Mouse (Mus musculus) midbrain, postnatal 0 days (tissue): ENCODE measurements around the gene Rbm4b. TPM values are rescaled to one million over a fixed set of nuclear protein-coding genes. Genes with fewer than 3 reads are reported as not detected.

Source experiments
- ATAC-seq: fragments of 200-750 bp; cut with Nextera tagmentation; 2 replicates; pipeline ENCODE4 v1.8.0; 2017; ENCODE audit warnings: moderate number of reproducible peaks, mild to moderate bottlenecking, moderate TSS enrichment, moderate library complexity; ENCODE audit not compliant: low FRiP score
- DNase-seq: peaks from one replicate; pipeline ENCODE4 v3.0.0-alpha.2; 2015; ENCODE audit warnings: low spot score
- H3K27ac ChIP-seq: fragments of 300-500 bp; sonication (generic); 2 replicates; pipeline ENCODE4 v1.5.1; 2014; ENCODE audit warnings: low read depth, mild to moderate bottlenecking, low read length, mixed read lengths
- H3K27me3 ChIP-seq: fragments of 300-500 bp; sonication (generic); 2 replicates; pipeline ENCODE4 v1.6.1; 2014; ENCODE audit warnings: low read length, control low read depth, mixed read lengths; ENCODE audit not compliant: insufficient read depth
- H3K36me3 ChIP-seq: fragments of 300-500 bp; sonication (generic); 2 replicates; pipeline ENCODE4 v1.6.1; 2014; ENCODE audit warnings: low read length, control low read depth, mixed read lengths; ENCODE audit not compliant: insufficient read depth
- H3K4me1 ChIP-seq: fragments of 300-500 bp; sonication (generic); 2 replicates; pipeline ENCODE4 v1.6.1; 2014; ENCODE audit warnings: mild to moderate bottlenecking, control low read depth, antibody characterized with exemption, low read length, mixed read lengths; ENCODE audit not compliant: insufficient read depth
- H3K4me2 ChIP-seq: fragments of 300-500 bp; sonication (generic); 2 replicates; pipeline ENCODE4 v1.6.1; 2014; ENCODE audit warnings: low read depth, mild to moderate bottlenecking, low read length, mixed read lengths; ENCODE audit not compliant: poor library complexity, severe bottlenecking
- H3K4me3 ChIP-seq: fragments of 300-500 bp; sonication (generic); 2 replicates; pipeline ENCODE4 v1.5.1; 2014; ENCODE audit warnings: low read depth, mild to moderate bottlenecking, low read length, moderate library complexity
- H3K9ac ChIP-seq: fragments of 300-500 bp; sonication (generic); replicated peaks from 2 replicates; pipeline ENCODE4 v1.6.1; 2014; ENCODE audit warnings: mild to moderate bottlenecking, low read length, moderate library complexity, mixed read lengths; ENCODE audit not compliant: poor library complexity, severe bottlenecking
- H3K9me3 ChIP-seq: fragments of 300-500 bp; sonication (generic); 2 replicates; pipeline ENCODE4 v1.6.1; 2016; ENCODE audit warnings: low read length, control low read depth
- CTCF ChIP-seq: IDR thresholded peaks from 2 replicates; pipeline ENCODE4 v1.5.1; 2016; ENCODE audit warnings: antibody characterized with exemption, mild to moderate bottlenecking
- WGBS: fragments of 180-500 bp; shearing (Covaris S2); extraction: QIAGEN DNeasy Blood & Tissue Kit; methylation state at CpG from one replicate; pipeline ENCODE4 v1.1.7; 2014; 5-methylcytosine and 5-hydroxymethylcytosine counted together
- polyA plus RNA-seq: library from polyadenylated mRNA; unstranded; fragments of >200 nt; fragmentation: Nextera tagmentation; extraction: Ambion mirVana; gene quantifications from 2 replicates; pipeline ENCODE4 v1.2.1, GENCODE M21; 2015
- total RNA-seq: library from RNA; depleted of rRNA; stranded (reverse); fragments of >200 nt; gene quantifications from 2 replicates; pipeline ENCODE4 v1.2.3, GENCODE M21; 2014

The Rbm4b gene
- total and polyA plus RNA-seq, 2 experiments from 2014 or later: 63.2 to 89.7 TPM

DNA sequence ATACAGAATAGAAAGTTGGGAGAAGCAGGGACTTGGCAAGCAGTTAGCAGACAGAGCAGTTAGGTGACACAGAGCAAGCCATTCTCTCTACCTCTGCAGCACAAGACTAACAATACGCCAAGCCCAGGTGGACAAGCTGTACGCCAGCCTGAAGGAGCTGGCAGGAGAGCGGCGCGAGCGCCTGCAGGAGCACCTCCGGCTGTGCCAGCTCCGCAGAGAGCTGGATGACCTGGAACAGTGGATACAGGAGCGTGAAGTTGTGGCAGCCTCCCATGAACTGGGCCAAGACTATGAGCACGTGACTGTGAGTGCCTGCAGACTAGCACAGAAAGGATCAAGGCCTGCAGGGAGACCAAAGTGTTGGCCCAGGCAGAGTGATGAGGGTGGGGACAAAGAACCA lies 10.6 kb upstream of the Rbm4b start:
- no peaks in the 10 kb centered on the region for H3K27me3 ChIP-seq
- WGBS: 90% methylated on average over 10 of the region's 10 CpGs
- no peak overlapping the region for H3K4me2 ChIP-seq
- no peak overlapping the region for H3K27ac ChIP-seq
- H3K9ac ChIP-seq: no peak overlapping the region
- no peak for TF ChIP-seq CTCF
- DNase-seq (no peak), ATAC-seq (no peak)
- no peaks in the 10 kb centered on the region for H3K4me1 ChIP-seq
- no peaks in the 10 kb centered on the region for H3K9me3 ChIP-seq
- H3K36me3 ChIP-seq: peaks cover 82% of the 10 kb centered on the region
- no peak overlapping the region for H3K4me3 ChIP-seq

DNA sequence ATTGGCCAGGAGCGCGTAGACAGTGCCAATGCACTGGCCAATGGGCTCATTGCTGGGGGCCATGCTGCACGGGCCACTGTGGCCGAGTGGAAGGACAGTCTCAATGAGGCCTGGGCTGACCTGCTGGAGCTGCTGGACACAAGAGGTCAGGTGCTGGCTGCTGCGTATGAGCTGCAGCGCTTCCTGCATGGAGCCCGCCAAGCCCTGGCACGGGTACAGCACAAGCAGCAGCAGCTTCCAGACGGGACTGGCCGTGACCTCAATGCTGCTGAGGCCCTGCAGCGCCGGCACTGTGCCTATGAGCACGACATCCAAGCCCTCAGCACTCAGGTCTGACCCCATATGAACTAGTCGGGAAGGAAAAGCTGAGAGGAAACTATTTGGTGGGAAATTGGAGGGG lies 9.7 kb upstream of the Rbm4b start:
- no peak overlapping the region for H3K27ac ChIP-seq
- ATAC-seq (no peak), DNase-seq (no peak)
- H3K4me2 ChIP-seq: no peak overlapping the region
- no peaks in the 10 kb centered on the region for H3K27me3 ChIP-seq
- 83% methylated on average over 14 of the region's 14 CpGs for WGBS
- no peak overlapping the region for H3K4me3 ChIP-seq
- H3K9me3 ChIP-seq: no peaks in the 10 kb centered on the region
- no peak overlapping the region for H3K9ac ChIP-seq
- peaks cover 83% of the 10 kb centered on the region for H3K36me3 ChIP-seq
- no peaks in the 10 kb centered on the region for H3K4me1 ChIP-seq
- TF ChIP-seq CTCF: no peak

GRCm38 (mm10) chr19:4747631-4748312 lies 8.5 kb upstream of the Rbm4b start:
- no peak for DNase-seq
- WGBS: 92% methylated on average over 9 of the region's 9 CpGs
- Histone ChIP-seq H3K4me1 (no peaks in the 10 kb centered on the region), H3K36me3 (peaks cover 82% of the 10 kb centered on the region), H3K4me3 (no peak overlapping the region), H3K27me3 (no peaks in the 10 kb centered on the region), H3K27ac (no peak overlapping the region), H3K4me2 (no peak overlapping the region), H3K9me3 (no peaks in the 10 kb centered on the region), H3K9ac (no peak overlapping the region)
- no peak for ATAC-seq
- TF ChIP-seq CTCF: no peak

DNA sequence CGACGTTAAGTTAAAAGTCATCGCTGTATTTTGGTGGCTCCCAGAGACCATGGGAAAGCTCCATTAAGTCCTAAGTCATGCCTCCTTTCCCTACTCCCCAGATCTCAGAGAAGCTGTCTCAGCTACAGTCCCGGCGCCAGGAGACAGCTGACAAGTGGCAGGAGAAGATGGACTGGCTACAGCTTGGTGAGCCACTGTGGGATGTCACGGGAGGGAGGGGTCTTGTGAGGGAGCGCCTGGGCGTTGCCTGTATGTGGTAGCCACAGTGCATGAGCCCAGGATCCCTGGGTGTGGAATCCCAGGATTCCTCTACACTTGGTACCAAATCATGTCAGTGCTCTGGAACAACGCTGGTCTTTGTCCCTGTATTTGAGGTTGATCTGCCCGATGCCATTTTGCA lies 7.8 kb upstream of the Rbm4b start:
- no peak for ATAC-seq
- no peak for DNase-seq
- Histone ChIP-seq H3K9me3 (no peaks in the 10 kb centered on the region), H3K27ac (no peak overlapping the region), H3K4me2 (no peak overlapping the region), H3K4me3 (no peak overlapping the region), H3K27me3 (no peaks in the 10 kb centered on the region), H3K36me3 (peaks cover 82% of the 10 kb centered on the region), H3K9ac (no peak overlapping the region), H3K4me1 (no peaks in the 10 kb centered on the region)
- TF ChIP-seq CTCF: no peak
- 89% methylated on average over 10 of the region's 10 CpGs for WGBS

DNA sequence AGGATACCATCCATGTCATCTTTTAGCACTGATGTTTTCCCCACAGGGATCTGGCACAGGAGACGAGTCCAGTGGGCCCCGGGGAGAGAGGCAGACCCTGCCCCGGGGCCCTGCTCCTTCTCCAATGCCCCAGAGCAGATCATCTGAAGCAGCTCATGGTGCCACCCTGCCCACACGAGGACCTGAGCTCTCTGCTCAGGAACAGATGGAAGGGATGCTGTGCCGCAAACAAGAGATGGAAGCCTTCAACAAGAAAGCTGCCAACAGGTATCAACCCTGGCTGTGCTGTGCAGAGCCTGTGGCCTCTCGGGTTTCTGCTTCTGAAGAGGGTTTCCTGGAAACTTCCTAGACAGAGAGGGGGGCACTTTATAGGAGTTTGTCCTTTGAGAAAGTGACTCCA lies 6.3 kb upstream of the Rbm4b start:
- H3K9ac ChIP-seq: no peak overlapping the region
- 84% methylated on average over 6 of the region's 6 CpGs for WGBS
- no peak overlapping the region for H3K4me2 ChIP-seq
- no peak overlapping the region for H3K27ac ChIP-seq
- TF ChIP-seq CTCF: no peak
- DNase-seq: no peak
- H3K4me3 ChIP-seq: no peak overlapping the region
- H3K27me3 ChIP-seq: no peaks in the 10 kb centered on the region
- H3K4me1 ChIP-seq: no peaks in the 10 kb centered on the region
- ATAC-seq: no peak
- H3K36me3 ChIP-seq: peaks cover 68% of the 10 kb centered on the region
- no peaks in the 10 kb centered on the region for H3K9me3 ChIP-seq

DNA sequence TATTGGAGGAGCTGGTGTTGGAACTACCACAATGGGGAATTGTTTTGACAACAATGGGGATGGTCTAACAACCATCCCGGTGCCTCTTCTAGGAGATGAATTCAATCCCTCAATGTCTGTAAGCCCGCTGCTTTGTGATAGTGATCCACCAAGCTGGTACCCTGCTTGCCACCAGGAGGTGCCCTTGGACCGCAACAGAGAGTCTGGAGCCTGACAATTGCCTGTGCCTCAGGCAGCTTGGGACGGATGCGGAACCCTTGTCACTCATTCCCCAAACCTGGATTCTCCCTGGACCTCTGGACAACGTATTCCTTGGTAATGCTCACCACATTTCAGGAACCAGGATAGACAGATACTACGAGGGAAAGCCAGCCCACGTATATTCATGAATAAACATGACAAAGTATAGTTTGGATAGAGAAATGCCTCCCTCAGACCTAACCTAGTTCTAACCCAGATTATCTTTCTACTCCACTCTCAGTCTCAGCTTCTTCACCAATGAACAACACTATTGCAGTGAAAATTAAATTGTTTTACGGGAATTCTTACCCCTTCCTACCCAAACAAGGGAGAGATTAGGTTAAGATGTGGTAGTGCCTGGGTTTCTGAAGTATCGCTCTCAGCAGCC lies 618 bp upstream of the Rbm4b start:
- DNase-seq: peak; percentile 95
- H3K36me3 ChIP-seq: peaks cover 17% of the 10 kb centered on the region

More for the DNA sequence above, 618 bp upstream of the Rbm4b start:
- TF ChIP-seq CTCF: peak; percentile 95
- Histone ChIP-seq H3K9me3 (no peaks in the 10 kb centered on the region), H3K27me3 (no peaks in the 10 kb centered on the region), H3K4me3 (peak overlapping the region; percentile 60), H3K9ac (peak overlapping the region; percentile 56), H3K27ac (peak overlapping the region; percentile 93), H3K4me1 (peaks cover 10% of the 10 kb centered on the region), H3K4me2 (peak overlapping the region; percentile 72)
- WGBS: under 1% methylated on average over 10 of the region's 10 CpGs
- peak; percentile 81 for ATAC-seq
